Mouse (Mus musculus) mouse trophoblast stem cell (cell line): ENCODE measurements around the gene Gm11757.
"Not testable (repeated sequence)": the region's sequence is repeated elsewhere in the genome, so short reads cannot be mapped to it uniquely, and the experiment has no call there.

ENCODE experiments used
- in situ Hi-C, 2 experiments: fragments of 300-500 bp; cut with MseI, MboI; formaldehyde crosslinking; loops; 2 replicates in 1 of 2; 3 replicates in 1 of 2; pipeline ENCODE4 v1.15.1; 2025

The Gm11757 gene

DNA sequence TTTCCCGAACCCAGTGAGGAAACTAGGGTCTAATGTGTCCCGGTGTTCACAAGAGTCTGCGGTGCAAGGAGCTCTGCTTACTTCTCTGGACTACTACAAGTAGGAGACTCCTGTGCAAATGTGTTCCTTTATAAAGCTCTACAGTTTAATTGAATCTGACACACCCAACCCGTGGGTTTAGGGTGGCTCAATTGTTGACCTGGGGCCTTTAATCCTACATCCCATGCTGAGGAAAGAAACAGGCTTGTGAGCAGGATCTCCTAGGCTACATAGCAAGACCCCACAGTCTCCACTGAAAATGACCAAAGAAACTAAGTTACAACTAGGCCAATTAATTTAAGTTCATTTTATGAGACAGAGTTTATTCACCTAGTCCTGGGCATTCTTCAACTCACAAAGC lies at the start of gene Gm11757:
Gene Gm11757, minus strand, starts transcription at position 101 of the 400 bp plus-strand sequence.
- in situ Hi-C loops = not testable (repeated sequence)

DNA sequence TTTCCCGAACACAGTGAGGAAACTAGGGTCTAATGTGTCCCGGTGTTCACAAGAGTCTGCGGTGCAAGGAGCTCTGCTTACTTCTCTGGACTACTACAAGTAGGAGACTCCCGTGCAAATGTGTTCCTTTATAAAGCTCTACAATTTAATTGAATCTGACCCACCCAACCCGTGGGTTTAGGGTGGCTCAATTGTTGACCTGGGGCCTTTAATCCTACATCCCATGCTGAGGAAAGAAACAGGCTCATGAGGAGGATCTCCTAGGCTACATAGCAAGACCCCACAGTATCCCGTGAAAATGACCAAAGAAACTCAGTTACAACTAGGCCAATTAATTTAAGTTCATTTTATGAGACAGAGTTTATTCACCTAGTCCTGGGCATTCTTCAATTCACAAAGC lies 29.7 kb upstream of the Gm11757 start, which contains the start of gene Gm11756:
Gene Gm11756, minus strand, starts transcription at position 101 of the 400 bp plus-strand sequence.
- in situ Hi-C loops = not testable (repeated sequence)

DNA sequence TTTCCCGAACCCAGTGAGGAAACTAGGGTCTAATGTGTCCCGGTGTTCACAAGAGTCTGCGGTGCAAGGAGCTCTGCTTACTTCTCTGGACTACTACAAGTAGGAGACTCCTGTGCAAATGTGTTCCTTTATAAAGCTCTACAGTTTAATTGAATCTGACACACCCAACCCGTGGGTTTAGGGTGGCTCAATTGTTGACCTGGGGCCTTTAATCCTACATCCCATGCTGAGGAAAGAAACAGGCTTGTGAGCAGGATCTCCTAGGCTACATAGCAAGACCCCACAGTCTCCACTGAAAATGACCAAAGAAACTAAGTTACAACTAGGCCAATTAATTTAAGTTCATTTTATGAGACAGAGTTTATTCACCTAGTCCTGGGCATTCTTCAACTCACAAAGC lies 14.9 kb upstream of the Gm11757 start, which contains the start of gene Gm13871:
Gene Gm13871, minus strand, starts transcription at position 101 of the 400 bp plus-strand sequence.
- in situ Hi-C loops = not testable (repeated sequence)

DNA sequence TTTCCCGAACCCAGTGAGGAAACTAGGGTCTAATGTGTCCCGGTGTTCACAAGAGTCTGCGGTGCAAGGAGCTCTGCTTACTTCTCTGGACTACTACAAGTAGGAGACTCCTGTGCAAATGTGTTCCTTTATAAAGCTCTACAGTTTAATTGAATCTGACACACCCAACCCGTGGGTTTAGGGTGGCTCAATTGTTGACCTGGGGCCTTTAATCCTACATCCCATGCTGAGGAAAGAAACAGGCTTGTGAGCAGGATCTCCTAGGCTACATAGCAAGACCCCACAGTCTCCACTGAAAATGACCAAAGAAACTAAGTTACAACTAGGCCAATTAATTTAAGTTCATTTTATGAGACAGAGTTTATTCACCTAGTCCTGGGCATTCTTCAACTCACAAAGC lies 14.7 kb downstream of the Gm11757 start, which contains the start of gene Gm11758:
Gene Gm11758, minus strand, starts transcription at position 101 of the 400 bp plus-strand sequence.
- in situ Hi-C loops = not testable (repeated sequence)
